Mouse (Mus musculus) 3T3-L1 (cell line): Measurements from ENCODE around the gene Sez6l2.

ENCODE experiments used
- DNase-seq: peaks from one replicate; pipeline ENCODE4 v3.0.0-alpha.2; 2015; ENCODE audit warnings: low read depth, low spot score

The Sez6l2 gene

DNA sequence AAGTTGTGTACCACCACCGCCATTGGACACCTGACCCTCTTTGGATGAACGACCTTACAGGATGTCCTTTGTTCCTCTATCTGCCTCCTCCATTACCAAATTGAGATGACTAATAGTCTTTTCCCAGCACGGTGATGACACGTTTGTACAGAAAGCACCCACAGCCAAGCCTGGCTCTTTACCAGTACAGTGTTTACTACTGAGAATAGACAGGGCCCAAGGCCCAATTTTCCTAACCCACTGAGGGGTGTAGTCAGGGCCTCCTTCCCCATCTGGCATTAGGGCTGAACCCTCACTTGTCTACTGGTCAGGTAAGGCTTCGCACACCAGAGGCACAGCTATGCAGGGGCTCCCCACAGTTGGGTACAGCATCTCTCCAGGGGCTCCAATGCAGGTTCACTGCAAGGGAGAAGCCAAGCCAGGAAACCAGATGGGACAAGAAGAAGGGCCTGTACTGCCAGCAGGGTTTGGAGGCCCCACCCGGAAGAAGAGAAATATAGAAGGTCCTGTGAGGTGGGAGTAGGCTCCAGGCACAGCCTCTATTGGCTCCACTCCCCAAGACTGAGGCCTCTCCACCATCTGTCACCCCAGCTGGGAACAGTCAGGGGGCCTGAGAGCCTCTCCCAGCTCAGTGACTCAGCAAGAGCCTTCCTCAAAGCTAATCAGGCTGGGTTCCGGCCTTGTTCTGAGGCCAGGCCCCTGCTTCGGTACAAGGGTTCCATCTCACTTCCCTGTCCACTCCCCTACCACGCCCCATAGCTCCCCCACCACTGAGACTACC lies 58.1 kb downstream of the Sez6l2 start:
- peak; percentile 82 for DNase-seq

DNA sequence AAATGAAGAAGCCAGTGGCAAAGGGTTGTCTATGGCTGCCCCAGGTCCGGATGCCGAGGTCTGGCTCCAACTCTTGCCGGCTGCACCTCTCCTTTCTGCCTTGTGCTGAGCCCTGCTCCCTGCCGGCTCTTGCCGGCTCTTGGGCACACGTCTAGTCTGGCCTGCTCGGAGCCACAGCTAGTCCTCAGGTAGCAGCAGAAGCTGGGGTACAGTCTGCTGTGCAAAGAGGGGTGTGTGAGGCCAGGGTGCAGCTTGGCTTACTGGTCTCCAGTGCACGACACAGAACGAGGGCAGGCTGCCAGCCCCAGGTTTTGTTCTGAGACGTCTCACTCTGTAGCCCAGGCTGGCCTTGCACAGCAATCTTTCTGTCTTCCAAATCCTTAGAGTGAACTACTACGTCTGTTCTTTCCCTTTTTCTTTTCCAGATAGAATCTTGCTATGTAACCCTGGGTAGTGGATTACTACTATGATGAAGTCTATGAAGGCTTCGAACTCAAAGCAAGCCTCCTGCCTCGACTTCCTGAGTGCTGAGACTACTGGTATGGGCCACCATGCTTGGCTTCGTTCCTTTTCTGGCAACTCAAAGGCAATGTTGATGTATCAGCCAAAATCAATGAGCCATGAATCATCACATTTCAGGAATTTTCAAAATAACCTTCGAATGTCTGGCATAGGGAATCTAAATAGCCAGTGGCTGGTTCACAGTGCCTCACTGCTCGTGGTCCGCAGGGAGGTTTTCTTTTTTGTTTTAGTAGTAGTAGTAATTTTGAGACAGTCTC lies 59.1 kb downstream of the Sez6l2 start:
- no peak for DNase-seq

DNA sequence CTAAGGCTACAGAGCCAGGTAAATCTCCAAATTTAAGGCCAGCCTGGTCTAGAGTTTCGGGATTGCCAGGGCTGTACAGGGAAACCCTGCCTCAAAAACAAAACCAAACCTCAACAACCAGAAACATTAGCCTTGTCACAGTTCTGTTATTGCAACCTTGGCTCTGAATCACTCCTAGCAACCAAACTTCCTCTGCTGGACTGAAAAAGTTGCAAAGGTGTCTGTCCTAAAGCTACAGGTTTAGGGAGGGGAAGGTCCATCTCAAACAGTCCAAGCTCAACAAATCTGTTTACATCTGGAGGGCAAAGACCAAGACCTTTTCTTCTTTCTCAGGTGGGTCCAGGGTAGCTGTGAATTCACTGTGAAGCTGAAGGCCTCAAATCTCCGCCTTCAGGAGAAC lies 60.7 kb downstream of the Sez6l2 start:
- DNase-seq = no peak

DNA sequence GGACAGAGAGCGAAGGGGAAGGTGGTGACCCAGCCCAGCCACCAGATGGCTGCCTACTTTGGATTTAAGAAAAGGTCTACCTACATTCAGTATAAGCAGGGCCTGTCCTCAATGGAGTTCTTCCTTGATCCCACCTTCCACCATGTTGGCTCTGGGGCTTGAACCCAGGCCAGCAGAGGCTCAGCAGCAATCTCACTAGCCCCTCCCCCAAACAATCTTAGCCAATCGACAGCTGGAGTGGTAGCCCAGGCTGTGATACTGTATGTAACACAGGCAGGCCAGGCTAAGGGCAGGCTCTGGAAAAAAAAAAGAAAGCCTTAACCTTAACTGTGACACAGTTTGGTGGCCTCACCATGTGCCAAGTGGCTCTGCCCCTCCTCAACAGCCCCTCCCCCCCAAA lies 61.4 kb downstream of the Sez6l2 start:
- no peak for DNase-seq

DNA sequence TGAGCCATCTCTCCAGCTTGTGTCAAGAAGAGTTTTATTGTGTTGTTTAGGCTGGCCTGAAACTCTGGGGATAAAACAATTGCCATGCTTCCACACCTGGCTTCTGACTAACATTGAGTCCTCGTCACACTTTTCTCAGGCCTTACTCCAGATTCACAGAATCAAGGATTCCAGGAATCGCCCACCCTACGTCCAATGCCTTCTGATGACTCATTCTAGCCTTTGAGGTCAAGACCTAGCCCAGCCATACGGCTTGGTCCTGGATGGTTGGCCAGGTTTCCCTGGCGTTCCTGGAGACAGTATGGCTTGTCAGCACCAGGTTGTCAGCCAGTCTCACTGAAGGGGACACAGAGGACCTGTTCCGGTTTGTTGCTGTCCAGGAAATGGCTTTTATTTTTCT lies 62.0 kb downstream of the Sez6l2 start:
- peak; percentile 30 for DNase-seq

DNA sequence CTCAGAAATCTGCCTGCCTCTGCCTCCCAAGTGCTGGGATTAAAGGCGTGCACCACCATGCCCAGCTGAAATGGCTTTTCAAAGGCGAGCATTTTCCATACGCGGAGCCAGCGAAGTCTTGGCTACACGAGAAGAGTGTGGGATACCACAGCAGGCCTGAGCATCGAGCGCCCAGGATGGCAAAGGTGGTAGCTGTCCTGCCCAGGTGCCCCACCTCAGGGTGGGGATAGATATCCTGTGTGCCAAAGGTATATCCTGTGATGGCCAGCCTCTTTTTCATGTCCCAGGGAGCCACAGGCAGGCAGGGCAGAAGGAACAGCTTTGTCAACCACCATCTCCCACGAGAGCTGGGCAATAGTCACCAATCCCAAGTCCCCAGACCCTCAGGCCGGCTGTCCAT lies 62.5 kb downstream of the Sez6l2 start:
- DNase-seq = no peak

DNA sequence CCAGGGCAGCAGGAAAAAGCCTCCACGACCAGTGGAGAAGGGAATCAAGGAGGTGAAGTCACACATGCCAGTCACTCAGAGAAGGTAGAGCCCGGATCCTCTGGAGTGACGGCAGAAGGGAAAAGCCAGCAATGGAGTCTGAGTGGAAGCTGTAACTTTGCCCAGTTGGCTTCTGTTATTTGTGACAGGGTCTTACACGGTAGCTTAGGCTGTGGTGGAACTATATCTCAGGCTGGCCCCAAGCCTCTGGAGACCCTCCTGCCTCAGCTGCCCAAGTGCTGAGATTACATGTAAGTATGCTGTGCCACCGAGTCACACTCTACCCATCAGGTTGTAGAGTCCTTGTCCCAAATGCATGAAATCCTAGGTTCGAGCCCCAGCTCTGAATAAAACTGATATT lies 63.0 kb downstream of the Sez6l2 start:
- no peak for DNase-seq

DNA sequence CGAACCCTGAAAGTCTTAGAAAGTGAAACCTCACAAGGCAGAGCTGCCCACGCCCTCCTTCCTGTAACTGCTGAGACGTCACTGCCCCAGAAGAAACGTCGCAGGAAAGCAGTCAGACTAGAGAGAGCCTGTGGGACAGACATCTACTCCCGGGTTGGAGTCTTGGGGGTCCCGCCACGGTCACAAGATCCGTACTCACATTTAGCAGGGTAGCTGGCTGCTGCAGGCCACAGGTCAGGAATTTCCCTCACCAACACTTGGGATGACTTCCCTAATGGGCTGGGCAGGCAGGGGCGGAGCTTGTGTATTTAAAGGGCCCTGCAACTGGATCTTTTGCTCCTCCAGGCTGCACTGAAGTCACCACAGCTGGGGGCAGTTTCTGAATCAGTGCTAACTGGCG lies 64.0 kb downstream of the Sez6l2 start, which contains the start of gene Mvp:
Gene Mvp, minus strand, starts transcription at position 302 of the 400 bp plus-strand sequence.
- DNase-seq = peak; percentile 78

DNA sequence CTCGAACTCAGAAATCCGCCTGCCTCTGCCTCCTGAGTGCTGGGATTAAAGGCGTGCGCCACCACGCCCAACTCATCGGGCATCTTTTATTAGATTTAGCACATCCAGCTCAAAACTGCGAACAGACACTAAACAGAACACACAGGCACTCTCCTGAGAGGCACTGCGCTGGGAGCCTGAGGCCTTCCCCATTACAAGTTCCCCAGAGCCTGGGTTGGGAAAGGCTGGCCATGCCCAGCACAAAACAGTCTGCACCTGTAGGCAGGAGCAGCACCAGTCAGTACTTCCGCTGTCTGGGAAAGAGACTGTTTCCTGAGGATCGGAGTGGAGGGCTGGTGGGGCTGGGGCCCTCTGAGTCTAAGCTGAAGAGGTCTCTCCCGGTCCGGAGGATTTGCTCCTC lies 64.6 kb downstream of the Sez6l2 start:
- DNase-seq = no peak

DNA sequence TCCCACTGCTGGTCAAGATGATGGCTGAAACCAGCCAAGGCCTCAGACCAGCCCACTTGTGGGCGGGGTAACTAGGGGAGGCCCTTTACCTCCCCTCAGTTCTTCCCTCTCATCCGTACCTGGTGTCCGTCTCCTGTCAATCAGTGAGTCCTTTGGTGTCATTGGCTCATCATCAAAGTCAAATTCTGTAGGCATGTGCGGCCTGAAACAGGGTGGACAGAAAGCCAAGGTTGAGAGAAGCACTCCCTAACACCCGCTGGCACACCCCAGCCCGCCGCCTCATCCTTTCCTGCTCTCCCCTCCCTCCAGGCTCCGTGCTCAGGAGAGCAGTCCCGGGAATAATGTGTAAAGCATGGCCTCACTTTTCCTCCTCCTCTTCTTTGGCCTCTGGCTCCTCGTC lies 65.7 kb downstream of the Sez6l2 start:
- DNase-seq = peak; percentile 80

DNA sequence TGATC lies 65.9 kb downstream of the Sez6l2 start, which contains the start of gene Pagr1b:
Gene Pagr1b, minus strand, starts transcription at position 4 of the 5 bp plus-strand sequence.
- DNase-seq = no peak

DNA sequence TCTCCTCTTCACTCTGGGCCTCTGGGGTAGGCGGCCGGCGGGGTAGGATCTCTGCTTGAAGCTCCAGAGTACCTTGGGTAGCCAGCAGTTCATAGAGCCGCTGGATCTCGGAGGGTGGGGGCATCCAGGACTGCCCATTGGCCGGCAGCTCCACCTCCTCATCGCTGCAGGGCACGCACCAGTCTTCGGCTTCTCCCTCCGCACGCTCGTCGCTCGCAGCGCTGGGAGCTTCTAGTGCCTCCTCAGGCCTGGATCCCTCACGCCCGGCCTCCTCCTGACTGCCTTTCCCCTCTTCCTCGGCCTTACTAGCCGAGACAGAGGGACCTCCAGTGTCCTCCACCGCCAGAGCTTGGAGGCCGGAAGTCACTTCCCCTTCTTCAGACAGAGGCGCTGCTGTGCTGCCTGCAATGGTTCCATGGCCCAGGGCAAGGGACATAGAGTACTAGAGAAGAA lies 66.1 kb downstream of the Sez6l2 start:
- peak; percentile 67 for DNase-seq

DNA sequence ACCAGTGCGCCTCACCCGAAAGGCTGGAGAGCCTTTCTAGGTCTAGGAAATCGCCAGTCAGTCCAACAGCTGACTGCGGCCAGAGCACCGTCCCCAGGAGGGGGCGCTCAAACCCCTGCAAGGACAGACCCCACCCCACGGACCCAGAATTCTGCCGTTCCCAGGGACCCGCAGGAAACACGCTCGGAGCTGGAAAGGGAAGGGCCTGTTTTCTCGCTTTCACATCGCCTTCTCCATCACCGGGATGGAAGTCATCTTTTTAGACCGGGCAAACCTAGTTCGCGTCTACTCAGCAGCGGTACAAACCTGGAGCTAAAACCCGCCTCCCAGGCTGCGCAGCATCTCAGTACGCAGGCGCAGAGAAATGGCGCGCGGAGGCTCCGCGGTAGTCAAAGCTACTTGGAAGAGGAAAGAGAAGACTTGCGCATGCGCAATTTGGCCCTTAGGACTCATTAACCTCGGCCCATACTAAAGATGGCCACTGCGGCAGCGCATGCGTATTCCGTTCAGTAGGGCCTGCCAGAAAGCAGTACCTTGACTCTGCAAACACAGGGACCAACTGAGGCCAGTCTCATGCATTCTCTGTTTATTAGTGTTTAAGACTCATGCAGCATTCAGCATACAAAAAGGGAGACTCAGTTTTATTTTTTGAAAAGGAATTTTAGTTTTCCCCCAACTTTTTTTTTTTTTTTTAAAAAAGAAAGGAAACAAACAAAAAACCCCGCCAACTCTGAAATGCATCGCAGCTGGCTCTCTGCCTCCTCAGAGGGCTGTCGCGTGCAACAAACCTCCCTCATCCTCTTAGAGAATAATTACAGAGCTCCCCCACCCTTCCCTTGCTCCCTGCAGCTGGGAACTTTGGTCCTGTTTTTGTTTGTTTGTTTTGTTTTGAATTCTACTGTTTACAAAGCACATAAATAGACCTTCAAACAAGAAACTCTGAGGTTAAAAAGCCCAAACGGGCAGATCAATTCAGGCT lies 66.9 kb downstream of the Sez6l2 start, which contains the start of gene Pagr1a:
Gene Pagr1a, minus strand, starts transcription at position 382 of the 979 bp plus-strand sequence.
- peak; percentile 99 for DNase-seq

DNA sequence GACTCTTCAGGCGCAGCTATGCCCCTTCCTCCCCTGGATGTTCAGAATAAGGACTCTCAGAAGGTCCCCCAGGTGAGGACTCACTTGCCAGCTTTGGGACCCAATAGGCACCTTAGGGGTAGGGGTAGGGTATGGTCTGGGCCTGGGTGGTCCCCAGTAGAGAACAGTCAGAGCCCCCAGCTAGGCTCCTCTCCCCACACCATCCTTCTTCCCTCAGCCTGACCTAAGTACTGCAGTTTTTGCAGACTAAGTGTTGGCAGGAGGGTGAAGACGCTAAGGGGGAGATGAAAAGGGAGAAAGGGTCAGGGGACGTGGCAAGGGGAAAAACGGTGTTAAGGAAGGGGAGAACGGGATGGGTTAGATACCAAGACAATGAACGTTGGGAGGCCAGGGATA lies 67.6 kb downstream of the Sez6l2 start:
- no peak for DNase-seq

DNA sequence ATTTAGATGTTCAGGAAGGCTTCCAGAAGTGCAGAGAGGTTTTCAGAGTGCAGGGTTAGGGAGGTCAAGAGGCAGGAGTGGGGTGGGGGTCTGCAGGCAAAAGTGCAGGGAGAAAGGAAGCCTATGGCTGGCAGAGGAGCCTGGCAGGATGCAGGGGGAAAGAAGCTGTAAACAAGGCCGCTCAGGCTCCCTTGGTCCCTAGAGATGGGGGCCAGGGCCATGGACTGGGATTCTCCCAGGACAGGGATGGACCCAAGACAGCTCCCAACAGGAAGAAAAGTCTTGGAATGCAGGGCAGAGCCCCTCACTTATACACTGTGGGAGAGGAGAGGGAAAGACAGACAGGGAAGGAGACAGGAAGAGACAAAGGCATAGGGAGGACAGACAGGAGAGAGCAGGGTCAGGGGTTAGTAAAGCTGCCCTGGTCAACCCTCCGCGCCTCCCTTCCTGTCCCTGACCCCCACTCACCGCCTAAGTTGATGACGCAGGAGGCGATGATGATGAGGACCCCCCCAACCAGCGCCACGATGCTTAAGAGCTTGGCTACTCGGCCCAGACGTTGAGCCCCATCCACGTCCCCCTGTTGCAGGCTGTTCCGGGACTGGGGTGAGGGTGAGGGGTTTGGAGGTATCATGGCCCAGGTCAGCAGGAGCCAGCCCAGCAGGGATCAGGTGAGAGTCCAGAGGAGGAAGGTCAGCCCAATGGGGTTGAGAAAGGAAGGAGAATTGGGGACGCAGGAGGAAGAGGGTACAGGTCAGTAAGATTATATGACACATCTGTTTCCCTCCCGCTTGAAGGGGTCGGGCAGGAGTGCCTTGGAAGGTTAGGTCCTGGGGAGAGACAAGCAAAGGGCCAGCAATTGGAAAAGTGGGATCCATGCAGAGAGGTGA lies 68.3 kb downstream of the Sez6l2 start:
- no peak for DNase-seq

DNA sequence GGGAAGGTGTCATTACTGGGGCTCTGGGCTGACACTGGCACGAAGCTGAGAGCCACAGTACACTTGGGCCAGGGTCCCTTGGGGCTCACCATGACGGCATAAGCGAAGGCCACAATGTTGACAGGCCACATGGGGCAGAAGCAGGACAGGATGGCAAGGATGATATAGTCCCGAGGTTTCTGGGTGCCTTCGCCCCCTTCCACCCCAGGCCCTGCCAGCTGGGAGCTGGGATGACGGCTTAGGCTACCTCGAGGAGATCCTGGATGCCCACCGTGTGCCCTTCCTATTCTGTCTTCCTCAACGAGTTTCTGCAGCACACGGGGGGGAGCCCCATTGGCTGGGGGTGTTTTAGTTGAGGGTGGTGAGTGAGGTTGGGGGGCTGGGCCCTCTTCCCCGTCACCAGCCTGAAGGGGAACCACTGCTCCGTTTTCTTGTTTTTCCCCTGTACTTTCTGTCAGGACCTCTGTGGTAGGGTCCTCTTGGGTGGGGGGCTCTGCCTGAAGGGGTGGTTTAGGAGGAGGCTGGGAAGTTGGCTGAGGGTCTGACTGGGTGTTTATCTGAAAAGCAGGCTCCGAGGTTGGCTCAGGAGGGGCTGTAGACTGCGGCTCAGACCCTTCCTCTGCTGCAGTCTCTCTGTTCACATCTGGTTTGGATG lies 69.1 kb downstream of the Sez6l2 start:
- DNase-seq = no peak

DNA sequence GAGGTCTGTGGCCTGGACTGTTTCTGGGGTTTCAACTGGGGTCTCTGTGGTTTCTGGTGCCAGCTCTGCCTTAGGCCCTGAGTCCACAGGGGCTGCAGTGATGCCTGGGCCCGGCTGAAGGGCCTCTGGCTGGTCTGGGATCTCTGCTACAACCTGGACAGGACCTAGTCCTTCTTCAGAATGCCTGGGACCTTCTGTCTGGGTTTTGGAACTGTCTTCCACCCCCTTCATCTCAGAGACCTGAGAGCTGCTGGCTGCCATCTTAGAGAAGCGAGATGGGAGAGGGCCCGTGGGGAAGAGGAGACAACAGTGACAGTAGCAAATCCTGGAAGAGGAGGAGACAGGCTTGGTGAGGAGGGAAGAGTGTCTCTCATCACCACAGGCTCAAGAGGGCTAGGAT lies 69.7 kb downstream of the Sez6l2 start:
- DNase-seq = no peak
